Mouse (Mus musculus): ENCODE measurements at regions not wholly inside any gene's neighbourhood (a gene's known extent, or its start where the extent isn't known, plus 50 kb on each side); places are given as distances from the start of the nearest gene placed in this dataset.
"Not testable (repeated sequence)": the region's sequence is repeated elsewhere in the genome, so short reads cannot be mapped to it uniquely, and the experiment has no call there.

GRCm38 (mm10) chr8:103710871-103711270 is 390.6 kb upstream of the Cdh5 start:
- TF ChIP-seq CTCF (IDR thresholded peaks at IDR 0.05); EP300 (IDR thresholded peaks at IDR 0.05; ENCODE audit: insufficient read depth, low read depth, low read length): not testable (repeated sequence)

All from heart, adult 2 months (tissue).